Mouse (Mus musculus) MEL (cell line): Measurements from ENCODE around the gene Kcnk13. TPM values are rescaled to one million over a fixed set of nuclear protein-coding genes. Genes with fewer than 3 reads are reported as not detected.

ENCODE experiments used
- DNase-seq: peaks from one replicate; pipeline ENCODE4 v3.0.0; 2011; ENCODE audit warnings: low read depth, low spot score
- H3K27ac ChIP-seq: 2 replicates; pipeline ENCODE4 v1.5.1; 2012; ENCODE audit warnings: low read depth, mild to moderate bottlenecking, control low read depth, low read length, moderate library complexity; ENCODE audit not compliant: control insufficient read depth
- H3K27me3 ChIP-seq, 2 experiments: fragments of 150-350 bp in 1 of 2; sonication (generic) in 1 of 2; 2 replicates each; pipeline ENCODE4 v1.6.1; 2012; ENCODE audit warnings: low read length in 2 of 2, mild to moderate bottlenecking in 2 of 2, improper control_type of control experiment in 1 of 2, moderate library complexity in 1 of 2; ENCODE audit not compliant: insufficient read depth in 2 of 2, control insufficient read depth in 1 of 2
- H3K36me3 ChIP-seq, 2 experiments: 2 replicates each; pipeline ENCODE4 v1.6.1; 2012 to 2014; ENCODE audit warnings: low read length in 2 of 2, improper control_type of control experiment in 1 of 2, inconsistent platforms in 1 of 2, mild to moderate bottlenecking in 1 of 2; ENCODE audit not compliant: insufficient read depth in 2 of 2, control insufficient read depth in 1 of 2
- H3K4me1 ChIP-seq, 2 experiments: fragments of 150-350 bp in 1 of 2; sonication (generic) in 1 of 2; 2 replicates each; pipeline ENCODE4 v1.6.1; 2012; ENCODE audit warnings: low read length in 2 of 2, improper control_type of control experiment in 1 of 2, mild to moderate bottlenecking in 1 of 2; ENCODE audit not compliant: insufficient read depth in 2 of 2, control insufficient read depth in 1 of 2
- H3K4me3 ChIP-seq, 2 experiments: fragments of 150-350 bp in 1 of 2; sonication (generic) in 1 of 2; 2 replicates each; pipeline ENCODE4 v1.5.1; 2012; ENCODE audit warnings: low read depth in 2 of 2, low read length in 2 of 2, mild to moderate bottlenecking in 2 of 2, moderate library complexity in 2 of 2, control low read depth in 1 of 2, improper control_type of control experiment in 1 of 2; ENCODE audit not compliant: control insufficient read depth in 1 of 2, insufficient read depth in 1 of 2
- H3K79me2 ChIP-seq: 2 replicates; pipeline ENCODE4 v1.6.1; 2012; ENCODE audit warnings: mild to moderate bottlenecking, low read length, moderate library complexity; ENCODE audit not compliant: control insufficient read depth, poor library complexity, insufficient read depth
- H3K9ac ChIP-seq: 2 replicates; pipeline ENCODE4 v1.6.1; 2012; ENCODE audit warnings: low read depth, mild to moderate bottlenecking, control low read depth, low read length, moderate library complexity; ENCODE audit not compliant: control insufficient read depth, poor library complexity, severe bottlenecking
- H3K9me3 ChIP-seq: fragments of 150-350 bp; sonication (generic); replicated peaks from 2 replicates; pipeline ENCODE4 v1.6.1; 2012; ENCODE audit warnings: mild to moderate bottlenecking, low read length, improper control_type of control experiment, moderate library complexity; ENCODE audit not compliant: insufficient read depth
- CTCF ChIP-seq, 3 experiments: IDR thresholded peaks in 2 of 3; conservative IDR thresholded peaks in 1 of 3; 2 replicates each; pipeline ENCODE4 v1.5.1; 2011 to 2012; ENCODE audit warnings: low read length in 3 of 3, low read depth in 2 of 3, mild to moderate bottlenecking in 2 of 3, improper control_type of control experiment in 1 of 3, inconsistent platforms in 1 of 3, mixed read lengths in 1 of 3, moderate library complexity in 1 of 3; ENCODE audit not compliant: control insufficient read depth in 1 of 3, insufficient read depth in 1 of 3, poor library complexity in 1 of 3, severe bottlenecking in 1 of 3
- ELF1 ChIP-seq: IDR thresholded peaks from 2 replicates; pipeline ENCODE4 v1.6.1; 2014; ENCODE audit warnings: low read depth, mild to moderate bottlenecking, inconsistent platforms, low read length, improper control_type of control experiment, moderate library complexity
- GATA1 ChIP-seq: IDR thresholded peaks from 2 replicates; pipeline ENCODE4 v1.6.1; 2011; ENCODE audit warnings: low read depth, low read length, improper control_type of control experiment
- HCFC1 ChIP-seq: IDR thresholded peaks from 2 replicates; pipeline ENCODE4 v1.6.1; 2012; ENCODE audit warnings: low read depth, mild to moderate bottlenecking, inconsistent platforms, low read length, improper control_type of control experiment, moderate library complexity
- KAT2A ChIP-seq: conservative IDR thresholded peaks from 2 replicates; pipeline ENCODE4 v1.6.1; 2012; ENCODE audit warnings: low read depth, low read length, improper control_type of control experiment, inconsistent platforms
- MXI1 ChIP-seq: IDR thresholded peaks from 2 replicates; pipeline ENCODE4 v1.6.1; 2011; ENCODE audit warnings: mild to moderate bottlenecking, low read depth, low read length, improper control_type of control experiment
- NRF1 ChIP-seq: IDR thresholded peaks from 2 replicates; pipeline ENCODE4 v1.6.1; 2014; ENCODE audit warnings: low read depth, mild to moderate bottlenecking, inconsistent platforms, low read length, improper control_type of control experiment, moderate library complexity; ENCODE audit not compliant: poor library complexity, insufficient read depth, severe bottlenecking
- POLR2A ChIP-seq, 2 experiments: IDR thresholded peaks; 2 replicates each; pipeline ENCODE4 v1.6.1; 2011 to 2012; ENCODE audit warnings: low read length in 2 of 2, mild to moderate bottlenecking in 2 of 2, control low read depth in 1 of 2, improper control_type of control experiment in 1 of 2, low read depth in 1 of 2, moderate library complexity in 1 of 2; ENCODE audit not compliant: control insufficient read depth in 1 of 2, insufficient read depth in 1 of 2, poor library complexity in 1 of 2
- RAD21 ChIP-seq: IDR thresholded peaks from 2 replicates; pipeline ENCODE4 v1.6.1; 2011; ENCODE audit warnings: mild to moderate bottlenecking, low read depth, low read length, improper control_type of control experiment
- SMC3 ChIP-seq: IDR thresholded peaks from 2 replicates; pipeline ENCODE4 v1.6.1; 2011; ENCODE audit warnings: low read depth, low read length, improper control_type of control experiment
- TAL1 ChIP-seq: IDR thresholded peaks from 2 replicates; pipeline ENCODE4 v1.6.1; 2012; ENCODE audit warnings: mild to moderate bottlenecking, inconsistent platforms, low read length, moderate library complexity, mixed read lengths
- TCF12 ChIP-seq: IDR thresholded peaks from 2 replicates; pipeline ENCODE4 v1.6.1; 2014; ENCODE audit warnings: low read depth, mild to moderate bottlenecking, inconsistent platforms, low read length, improper control_type of control experiment, moderate library complexity
- ZC3H11A ChIP-seq: IDR thresholded peaks from 2 replicates; pipeline ENCODE4 v1.6.1; 2012; ENCODE audit warnings: low read depth, mild to moderate bottlenecking, inconsistent platforms, low read length, improper control_type of control experiment
- ZKSCAN1 ChIP-seq: IDR thresholded peaks from 2 replicates; pipeline ENCODE4 v1.6.1; 2012; ENCODE audit warnings: low read depth, mild to moderate bottlenecking, inconsistent platforms, low read length, improper control_type of control experiment, moderate library complexity
- ZNF384 ChIP-seq: IDR thresholded peaks from 2 replicates; pipeline ENCODE4 v1.6.1; 2012; ENCODE audit warnings: low read depth, mild to moderate bottlenecking, inconsistent platforms, low read length, improper control_type of control experiment
- polyA plus RNA-seq, 2 experiments: library from polyadenylated mRNA; stranded (reverse) in 1 of 2; unstranded in 1 of 2; fragments of >175 nt in 1 of 2; fragments of >200 nt in 1 of 2; gene quantifications; 2 replicates each; pipeline versions ENCODE4 v1.2.1 to v1.2.4; 2012; ENCODE audit warnings: low replicate concordance in 2 of 2, low read depth in 1 of 2; ENCODE audit not compliant: insufficient read length in 2 of 2, insufficient read depth in 1 of 2, missing spikeins in 1 of 2
- total RNA-seq: library from RNA; depleted of rRNA; stranded (reverse); fragments of 300-350 nt; gene quantifications from 2 replicates; pipeline ENCODE4 v1.2.3, GENCODE M21; 2012

Kcnk13 gene
- total and polyA plus RNA-seq, 3 experiments, result not detected

DNA sequence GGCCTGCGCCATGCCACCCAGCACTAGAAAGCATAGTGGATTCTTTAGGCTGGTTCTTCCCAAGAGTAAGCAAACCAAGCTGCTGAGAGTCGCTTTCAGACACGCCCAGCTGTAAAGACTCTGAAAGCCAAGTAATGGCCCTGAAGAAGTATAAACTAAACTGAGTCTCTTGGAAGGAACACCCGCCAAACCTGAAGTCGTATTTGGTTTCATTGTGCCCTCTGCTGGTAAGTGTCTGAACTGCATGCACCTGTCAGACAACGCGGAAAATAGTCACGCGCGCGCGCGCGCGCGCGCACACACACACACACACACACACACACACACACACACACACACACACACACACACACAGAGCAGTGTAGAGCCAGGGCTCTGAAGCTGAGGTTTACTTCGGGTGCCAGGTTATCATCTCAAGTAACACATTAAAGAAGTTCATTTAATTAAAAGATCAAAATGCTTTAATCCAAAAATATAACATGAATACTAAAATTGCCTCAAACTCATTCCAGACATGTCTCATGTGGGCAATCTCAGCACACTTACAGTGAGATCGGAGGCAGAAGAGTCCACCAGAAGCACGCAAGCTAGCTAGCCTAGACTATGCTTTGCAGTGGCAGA is 142.1 kb downstream of the Kcnk13 start:
- peak; percentile 80 for TF ChIP-seq ZC3H11A
- no peak for TF ChIP-seq ZNF384
- no peak for TF ChIP-seq MXI1
- no peak for TF ChIP-seq GATA1
- TF ChIP-seq TAL1, result no peak
- no peak for TF ChIP-seq POLR2A (IDR thresholded peaks at IDR 0.05; ENCODE audit: control insufficient read depth in 1 of 2, insufficient read depth in 1 of 2, low read depth in 1 of 2, low read length in 2 of 2, poor library complexity in 1 of 2)
- TF ChIP-seq HCFC1, result 0 out of 2 replicates have a peak, but pooled peaks have one; percentile 40
- peak; percentile 65 to 77 (median 75) for TF ChIP-seq CTCF (IDR thresholded peaks at IDR 0.05 in 2 of 3, conservative IDR thresholded peaks at IDR 0.05 in 1 of 3; ENCODE audit: control insufficient read depth in 1 of 3, insufficient read depth in 1 of 3, low read depth in 2 of 3, low read length in 3 of 3, poor library complexity in 1 of 3, severe bottlenecking in 1 of 3)
- peak; percentile 83 for TF ChIP-seq SMC3
- TF ChIP-seq RAD21, result peak; percentile 83
- peak; percentile 40; the same call in 1 of the 2 replicates for TF ChIP-seq NRF1
- H3K4me3 ChIP-seq, result peak overlapping the region; percentile 24 to 28; a peak in 2 of 4 replicates
- peaks cover 0 to 17% of the 10 kb centered on the region in 2 experiments; a peak in 2 of 4 replicates for H3K36me3 ChIP-seq
- peak; percentile 86 for DNase-seq
- peaks cover 14% of the 10 kb centered on the region for H3K79me2 ChIP-seq
- peaks cover 0 to 21% of the 10 kb centered on the region in 2 experiments; a peak in 2 of 4 replicates for H3K4me1 ChIP-seq
- no peaks in the 10 kb centered on the region for H3K27me3 ChIP-seq
- H3K9ac ChIP-seq, result peak overlapping the region; percentile 51
- H3K9me3 ChIP-seq, result no peaks in the 10 kb centered on the region
- no peak overlapping the region for H3K27ac ChIP-seq

DNA sequence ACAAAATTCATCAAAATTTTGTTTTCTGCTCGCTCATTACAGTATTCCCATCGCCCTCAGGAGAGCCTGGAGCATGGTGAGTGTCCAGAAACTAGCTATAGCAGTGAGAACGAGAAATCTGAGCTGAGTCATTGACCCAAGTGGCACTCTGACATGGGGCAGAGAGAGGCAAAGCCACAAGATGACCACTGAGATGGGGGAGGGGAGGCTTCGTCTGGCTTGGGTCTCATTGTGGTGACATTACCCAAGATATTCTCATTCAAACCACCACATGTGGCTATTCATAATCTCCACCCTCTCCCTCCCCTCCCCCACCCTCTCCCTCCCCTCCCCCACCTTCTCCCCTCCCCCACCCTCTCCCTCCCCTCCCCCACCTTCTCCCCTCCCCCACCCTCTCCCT is 143.1 kb downstream of the Kcnk13 start:
- DNase-seq, result no peak
- Histone ChIP-seq H3K9me3 (no peaks in the 10 kb centered on the region), H3K27me3 (no peaks in the 10 kb centered on the region), H3K4me3 (no peak overlapping the region), H3K9ac (no peak overlapping the region), H3K27ac (no peak overlapping the region), H3K79me2 (peaks cover 17% of the 10 kb centered on the region), H3K36me3 (peaks cover 2 to 17% of the 10 kb centered on the region in 2 experiments; a peak in 3 of 4 replicates), H3K4me1 (peaks cover 0 to 23% of the 10 kb centered on the region in 2 experiments; a peak in 2 of 4 replicates)
- TF ChIP-seq KAT2A (no peak), TCF12 (no peak), ELF1 (no peak), ZKSCAN1 (no peak)
